Mouse (Mus musculus): ENCODE results near the gene Tmbim6.

Gene Tmbim6

DNA sequence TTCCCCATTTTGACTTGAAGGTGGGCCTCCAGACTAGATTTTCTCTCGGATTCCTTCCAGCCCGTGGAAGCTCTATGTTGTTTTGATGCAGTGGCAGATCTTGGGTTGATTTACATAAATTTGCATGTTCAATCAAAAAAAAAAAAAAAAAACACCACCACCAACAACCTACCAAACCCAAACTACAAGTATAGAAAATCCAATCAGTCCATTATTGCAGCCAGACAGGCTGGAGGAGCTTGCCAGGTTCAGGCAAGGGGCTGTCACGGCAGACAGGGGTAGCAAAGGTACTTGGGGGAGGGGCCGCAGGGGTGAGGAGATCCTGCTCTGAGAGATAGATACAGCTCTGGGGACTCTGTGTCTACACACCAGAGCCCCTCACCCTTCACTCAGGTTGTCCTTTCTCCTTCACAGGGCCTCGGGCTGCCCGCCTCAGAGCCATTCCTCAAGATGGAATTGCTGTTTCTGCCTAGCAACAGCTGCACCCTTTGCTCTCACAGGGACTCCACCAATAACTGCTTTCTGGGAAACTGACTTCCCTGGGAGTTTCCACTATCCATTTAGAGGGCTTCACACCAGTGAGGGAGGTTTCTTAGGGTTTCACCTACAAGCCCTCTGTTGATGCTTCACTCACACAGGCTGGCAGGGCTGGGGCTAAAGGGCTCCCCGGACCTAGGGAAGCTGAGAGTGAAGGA is 62.0 kb downstream of the Tmbim6 start:
- no peak for DNase-seq

GRCm38 (mm10) chr15:99455415-99455814 is 62.7 kb downstream of the Tmbim6 start:
- DNase-seq, result no peak

DNA sequence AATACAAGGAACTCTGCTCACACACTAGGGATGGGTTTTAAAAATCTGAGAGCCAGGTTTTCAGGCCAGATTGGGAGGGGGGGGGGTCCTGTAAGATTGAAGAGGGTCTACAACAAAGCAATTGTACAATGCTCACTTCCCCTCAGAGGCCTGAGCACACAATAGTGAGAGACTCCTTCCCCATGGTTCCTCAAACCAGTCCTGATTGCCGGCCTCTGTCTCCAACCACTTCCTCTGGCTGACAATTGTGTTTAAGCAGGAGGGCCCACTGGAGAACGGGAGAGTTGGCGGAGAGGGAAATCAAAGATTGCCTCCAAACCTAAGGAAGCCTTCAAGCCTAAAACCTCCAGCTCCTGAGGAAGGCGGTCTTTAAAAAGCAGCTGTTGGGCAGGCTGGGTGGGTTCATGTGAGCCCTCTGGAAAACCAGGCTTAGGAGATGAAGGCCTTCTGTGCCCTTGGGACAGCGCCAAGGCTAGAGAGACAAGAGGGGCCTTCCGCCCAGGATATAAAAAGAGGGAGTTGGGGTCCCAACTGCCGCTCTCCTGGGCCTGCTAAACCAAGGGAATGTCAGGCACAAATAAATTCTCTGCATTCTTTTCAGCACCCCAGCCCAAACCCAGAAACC is 63.8 kb downstream of the Tmbim6 start:
- DNase-seq, result peak; percentile 62 to 71

- peak; percentile 75 to 77 for DNase-seq
Observed at GRCm38 (mm10) chr15:99456963-99457605, 64.4 kb downstream of the Tmbim6 start.

- peak; percentile 92 to 93 for DNase-seq
Observed at GRCm38 (mm10) chr15:99457606-99458401, 65.1 kb downstream of the Tmbim6 start, which contains the start of gene Nckap5l. Gene Nckap5l, minus strand, starts transcription at chr15:99457748.

All from cerebellum, postnatal 14 days (tissue).